Mouse (Mus musculus) liver, embryonic 14.5 days (tissue): ENCODE results near the gene Klf16.

Experiments
- CTCF ChIP-seq: IDR thresholded peaks from 2 replicates; pipeline ENCODE4 v1.5.1; 2016; ENCODE audit warnings: antibody characterized with exemption, low read depth, control low read depth
- EP300 ChIP-seq: IDR thresholded peaks from 2 replicates; pipeline ENCODE4 v1.6.1; 2016; ENCODE audit warnings: antibody characterized with exemption, low read depth

DNA sequence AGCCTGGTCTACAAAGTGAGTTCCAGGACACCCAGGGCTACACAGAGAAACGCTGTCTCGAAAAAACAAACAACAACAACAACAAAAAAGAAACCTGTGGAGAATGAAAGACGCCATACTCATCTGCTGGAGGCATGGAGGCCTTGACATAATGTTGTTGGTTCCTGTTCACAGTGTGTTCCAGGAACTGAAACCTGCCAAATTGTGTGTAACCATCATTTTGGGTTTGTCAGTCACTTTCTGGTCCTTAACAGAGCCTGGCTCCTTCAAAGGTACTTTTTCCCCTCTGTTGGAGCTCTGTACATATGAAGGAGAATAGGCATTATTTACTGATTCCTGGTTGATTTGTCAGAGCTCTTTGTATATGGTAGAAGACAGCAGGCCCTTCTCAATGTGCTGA is 34.8 kb upstream of the Klf16 start:
- no peak for TF ChIP-seq CTCF
- no peak for TF ChIP-seq EP300
